Mouse (Mus musculus) left cerebral cortex, postnatal 14 days (tissue): ENCODE measurements at regions not wholly inside any gene's neighbourhood (a gene's known extent, or its start where the extent isn't known, plus 50 kb on each side); places are given as distances from the start of the nearest gene placed in this dataset.

Source experiments
- DNase-seq, 2 experiments: peaks; one replicate each; pipeline ENCODE4 v3.0.0; 2021 to 2022; ENCODE audit warnings: low spot score in 2 of 2, mixed read lengths in 1 of 2
- intact Hi-C: fragments of 180-260 bp; cut with DNase I; formaldehyde crosslinking; loops from one replicate; pipeline ENCODE4 v1.15.1; 2025

DNA sequence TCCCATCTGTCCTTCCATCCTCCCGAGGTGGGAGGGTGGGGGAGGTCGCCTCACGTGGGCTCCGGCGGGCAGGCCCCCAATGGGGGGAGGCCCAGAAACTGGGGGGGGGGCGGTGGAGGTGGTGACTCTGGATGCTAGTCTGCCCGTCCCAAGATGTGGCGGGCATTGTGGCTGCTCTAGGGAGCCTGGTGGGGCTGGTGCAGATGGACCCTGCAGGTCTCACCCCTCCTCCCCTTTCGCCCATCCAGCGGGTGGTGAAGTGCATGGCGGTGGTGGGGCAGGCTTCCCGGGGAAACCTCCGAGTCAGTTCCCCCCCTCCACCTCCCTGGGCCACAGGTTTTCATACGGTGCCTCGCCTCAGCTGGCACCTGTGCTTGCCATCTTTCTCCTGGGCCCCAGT lies 88.6 kb downstream of the Inhba start:
- no peak for DNase-seq
- intact Hi-C loops, result no loop called here

DNA sequence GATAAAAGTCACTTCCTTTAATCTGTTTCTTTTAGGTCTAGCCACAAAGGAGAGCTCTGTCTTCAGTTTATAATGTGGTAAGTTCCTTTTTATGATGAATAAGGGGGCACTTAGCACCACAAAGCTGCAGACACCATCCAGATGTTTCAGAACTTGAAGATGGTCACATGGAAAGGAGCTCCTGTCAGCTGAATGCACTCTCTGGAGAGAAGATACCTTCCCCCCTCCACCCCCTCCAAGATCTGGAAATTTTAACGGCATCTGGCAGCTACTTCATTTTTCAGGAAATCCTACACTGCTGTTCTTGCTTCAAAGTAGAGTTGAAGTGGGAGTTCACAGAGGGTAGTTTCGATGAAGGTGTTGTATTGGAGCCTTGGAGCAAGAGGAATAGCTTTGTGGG lies 103.2 kb downstream of the Inhba start:
- intact Hi-C loops, result no loop called here
- DNase-seq, result no peak

DNA sequence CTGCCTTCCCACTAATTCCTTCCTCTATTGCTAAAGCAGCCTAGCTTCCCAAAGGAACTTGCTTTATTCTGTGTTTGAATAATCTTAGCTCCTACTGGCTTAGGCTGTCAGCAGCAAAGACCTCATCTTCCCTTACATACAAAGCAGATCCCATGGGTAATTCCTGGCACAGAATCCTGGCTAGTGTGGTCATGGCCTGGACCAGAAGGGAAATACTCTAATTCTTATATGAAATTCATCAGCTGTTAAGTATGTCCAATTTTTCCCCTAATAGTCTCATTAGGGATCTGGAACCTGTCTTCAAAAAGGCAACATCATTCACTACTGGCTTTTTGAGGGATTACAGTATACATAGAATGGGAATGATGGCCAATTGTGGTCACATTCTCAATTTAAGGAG lies 135.0 kb downstream of the Inhba start:
- DNase-seq, result no peak
- intact Hi-C loops, result no loop called here

- DNase-seq, result no peak
- intact Hi-C loops, result no loop called here
Measured at GRCm38 (mm10) chr13:16154926-16155325, 143.3 kb downstream of the Inhba start.

DNA sequence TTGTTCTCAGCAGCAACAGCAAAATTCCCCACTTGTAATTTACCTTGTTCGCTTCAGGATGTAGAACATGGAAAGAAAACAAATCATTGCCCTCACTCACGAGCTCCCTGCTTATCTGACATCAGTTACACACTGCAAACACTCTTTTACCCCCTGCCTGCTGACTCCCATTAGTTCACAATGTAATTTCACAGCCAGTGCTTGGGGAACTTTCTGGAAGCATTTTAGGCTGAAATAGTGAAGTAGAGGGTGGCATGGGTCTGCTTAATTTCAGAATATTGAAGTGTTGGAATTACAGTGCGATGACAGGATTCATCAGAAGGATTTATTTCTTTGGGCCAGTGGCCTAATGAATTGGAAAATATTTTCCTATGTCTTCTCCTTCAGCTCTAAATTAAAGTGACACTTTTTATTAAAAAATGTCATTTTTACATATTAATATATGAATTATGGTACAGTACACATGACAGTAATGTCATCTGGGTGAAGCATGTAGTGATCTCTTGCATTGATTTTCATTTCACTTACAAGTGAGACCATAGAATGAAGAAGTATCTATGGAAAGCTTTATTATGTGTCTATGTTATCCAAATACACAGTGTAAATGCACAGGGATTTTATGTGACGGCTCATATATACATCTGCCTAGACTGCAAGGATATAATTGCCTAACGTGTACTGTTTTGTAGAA lies 153.7 kb downstream of the Inhba start:
- intact Hi-C loops, result no loop called here
- no peak for DNase-seq

DNA sequence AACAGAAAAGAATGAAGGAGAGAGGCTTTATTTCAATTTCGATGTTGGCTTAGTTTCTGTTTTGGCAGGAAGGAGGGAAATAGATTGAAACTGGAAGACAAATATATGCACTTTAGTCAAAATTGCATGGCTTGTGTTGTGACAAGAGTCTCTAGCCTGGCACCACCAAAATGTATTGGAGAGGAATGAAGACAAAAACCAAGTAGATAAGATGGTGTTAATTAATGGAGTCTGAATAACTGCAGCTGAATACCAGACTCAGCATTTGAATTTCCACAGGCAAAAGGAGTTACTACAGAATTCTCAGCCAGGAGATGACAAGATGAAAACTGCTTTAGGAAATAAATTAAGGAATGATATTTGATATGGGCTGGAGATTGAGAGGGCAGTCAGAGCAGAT lies 185.0 kb downstream of the Inhba start:
- intact Hi-C loops, result no loop called here
- no peak for DNase-seq

- DNase-seq, result no peak
- intact Hi-C loops, result no loop called here
Measured at GRCm38 (mm10) chr13:16200046-16200445, 188.4 kb downstream of the Inhba start.

DNA sequence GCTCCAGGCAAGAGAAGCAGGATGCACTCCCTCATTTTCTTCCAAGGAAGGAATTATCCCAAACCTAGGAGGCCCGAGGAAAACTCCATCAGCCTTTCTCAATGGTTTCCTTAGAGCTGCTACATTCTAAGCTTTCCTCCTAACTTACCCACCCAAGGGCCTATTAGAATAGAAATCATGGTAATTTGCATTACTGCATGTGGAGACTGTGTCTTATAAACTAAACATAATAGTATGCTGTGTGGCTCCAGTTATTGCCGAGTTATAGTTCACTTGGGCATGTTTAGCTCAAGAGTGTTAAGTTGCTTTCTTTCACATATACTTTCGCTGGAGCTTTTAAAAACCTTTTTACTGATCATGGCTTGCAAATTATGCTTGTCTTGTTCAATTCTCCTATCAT lies 191.5 kb downstream of the Inhba start:
- DNase-seq, result no peak
- intact Hi-C loops, result no loop called here

DNA sequence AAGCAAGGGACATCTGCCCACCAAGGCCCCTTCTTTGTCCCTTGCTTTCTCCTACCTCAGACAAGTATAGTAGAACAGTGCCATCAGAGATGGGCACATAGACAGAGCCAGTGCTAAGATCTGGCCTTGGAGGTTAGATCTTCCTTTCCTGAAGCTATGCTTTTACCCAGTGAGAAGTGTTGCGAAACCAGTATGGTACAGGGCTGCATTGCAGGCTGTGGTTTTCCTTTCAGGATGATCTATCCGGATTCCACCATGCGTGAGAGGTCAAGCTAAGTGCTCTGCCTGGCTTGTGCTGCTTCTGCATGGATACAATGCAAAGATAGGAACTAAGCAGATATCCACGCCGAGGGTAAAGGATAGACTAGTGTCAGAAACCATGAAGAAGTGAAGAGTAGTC lies 192.4 kb downstream of the Inhba start:
- DNase-seq, result no peak
- intact Hi-C loops, result no loop called here

DNA sequence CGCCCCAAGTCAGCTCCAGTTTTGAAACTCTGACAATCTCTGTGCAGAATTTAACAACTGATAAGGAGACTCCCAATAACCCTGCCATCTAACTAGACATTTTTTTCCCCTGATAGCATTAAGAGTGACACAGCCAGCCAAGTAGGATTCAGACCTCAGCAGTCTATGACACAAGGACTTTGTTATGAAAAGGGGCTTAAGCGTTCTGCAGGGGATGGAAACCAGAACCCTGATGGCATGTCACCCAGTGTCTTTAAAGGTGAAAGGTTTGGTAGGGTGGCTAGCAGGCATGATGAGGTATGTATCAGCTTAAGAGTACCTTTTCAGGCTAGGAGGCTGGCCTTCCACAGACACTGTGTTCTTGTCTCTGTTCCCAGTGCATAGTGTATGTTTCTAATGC lies 199.8 kb downstream of the Inhba start:
- DNase-seq, result no peak
- intact Hi-C loops, result no loop called here

DNA sequence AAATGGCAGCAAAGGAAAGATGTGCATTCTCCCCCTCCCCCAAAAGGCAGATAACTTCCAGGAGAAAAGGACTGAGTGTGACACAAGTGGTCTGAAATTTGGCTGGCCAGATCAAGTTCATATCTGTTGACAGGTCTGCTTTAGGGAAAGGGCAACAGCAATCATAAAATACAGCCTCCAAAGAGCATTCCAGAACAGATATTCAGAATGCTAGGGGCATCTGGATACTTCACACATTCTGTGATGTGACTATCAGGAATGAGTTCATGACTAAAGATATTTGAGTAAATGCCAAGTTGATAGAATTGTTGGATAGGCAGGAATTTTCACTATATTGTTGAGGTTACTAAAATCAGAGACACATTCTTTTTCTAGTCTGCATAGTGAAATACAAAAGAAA lies 208.2 kb downstream of the Inhba start:
- intact Hi-C loops, result no loop called here
- DNase-seq, result no peak

DNA sequence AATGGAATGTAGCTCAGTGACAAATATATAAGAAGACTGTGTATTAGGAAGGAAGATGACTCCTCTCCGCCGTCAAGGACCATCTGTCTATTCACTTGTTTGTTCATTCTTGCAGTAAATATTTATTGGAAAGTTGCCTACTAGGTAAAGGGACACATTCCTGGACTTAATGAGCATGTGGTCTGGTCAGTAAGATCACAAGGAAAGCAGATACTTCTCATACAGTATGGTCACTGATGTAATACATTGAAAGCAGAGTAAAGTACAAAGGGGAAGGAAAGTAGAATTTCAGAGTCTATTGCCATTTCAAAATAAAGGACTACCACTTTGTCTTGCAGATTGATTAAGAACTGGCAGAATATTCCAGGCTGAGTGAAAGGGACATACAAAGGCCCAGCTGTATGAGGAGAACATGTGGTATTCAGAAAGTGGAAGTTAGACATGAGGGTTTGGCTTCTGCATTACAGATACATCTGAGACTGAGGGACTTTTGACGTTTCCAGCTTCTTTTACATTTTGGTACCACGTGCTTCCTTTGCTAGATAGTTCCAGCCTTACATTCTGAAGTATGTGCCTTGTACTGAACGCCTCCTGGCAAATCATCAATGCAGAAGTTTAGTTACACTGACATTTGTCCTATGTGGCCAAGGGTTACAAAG lies 211.4 kb downstream of the Inhba start:
- intact Hi-C loops, result no loop called here
- DNase-seq, result no peak

DNA sequence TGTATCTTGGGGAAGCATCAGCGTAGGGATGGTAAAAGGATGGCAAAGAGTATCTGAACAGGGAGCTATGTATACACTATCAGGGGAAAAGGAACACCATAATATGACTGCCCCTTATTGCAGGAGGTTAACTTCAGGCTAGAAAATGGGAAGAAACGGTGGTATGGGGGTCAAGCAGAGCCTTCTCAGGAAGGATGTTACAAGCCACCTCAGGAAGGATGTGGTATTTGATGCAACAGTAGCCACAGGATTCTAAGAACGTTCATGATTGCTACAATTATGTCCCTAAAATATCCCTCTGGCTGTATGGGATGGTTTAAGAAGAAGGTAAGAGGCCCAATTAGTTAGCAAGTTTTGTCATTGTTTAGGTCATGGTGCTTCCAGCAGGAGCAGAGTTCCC lies 249.5 kb downstream of the Inhba start:
- no peak for DNase-seq
- intact Hi-C loops, result no loop called here

DNA sequence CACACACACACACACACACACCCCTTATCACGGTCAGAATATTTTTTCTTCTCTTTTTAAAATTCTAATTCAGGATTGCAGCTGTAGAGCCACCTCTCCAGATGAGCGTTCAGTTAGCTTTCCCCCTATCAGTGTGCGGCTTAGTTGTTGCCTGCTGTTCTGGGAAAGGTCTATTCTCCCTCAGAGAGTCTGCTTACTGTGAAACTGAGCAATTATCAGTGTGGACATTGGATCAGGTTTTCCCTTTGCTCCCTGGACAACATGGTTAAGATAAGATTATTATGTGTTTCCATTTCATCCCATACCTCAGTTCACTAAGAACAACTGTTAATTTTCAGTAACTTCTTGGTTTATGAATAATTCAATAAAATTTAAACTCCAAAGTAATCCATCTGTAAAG lies 268.3 kb downstream of the Inhba start:
- intact Hi-C loops, result no loop called here
- DNase-seq, result no peak

DNA sequence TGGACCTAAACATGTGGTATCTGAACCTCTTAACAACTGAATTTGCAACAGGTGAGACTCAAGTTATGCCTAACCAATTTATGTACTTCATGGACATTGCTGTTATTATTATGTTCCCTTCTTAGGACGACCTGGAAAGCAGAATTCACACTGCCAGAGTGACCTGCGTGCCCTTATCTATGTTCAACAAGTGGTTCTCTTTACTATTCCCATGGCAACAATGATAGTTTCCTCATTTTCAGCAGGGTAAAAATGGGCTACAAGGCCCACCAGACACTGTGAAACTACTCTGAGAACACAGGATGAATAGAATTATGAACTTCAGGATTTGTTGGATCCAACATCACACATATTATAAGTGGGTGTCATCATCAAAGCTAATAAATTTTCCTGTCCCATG lies 269.1 kb downstream of the Inhba start:
- no peak for DNase-seq
- intact Hi-C loops, result no loop called here

DNA sequence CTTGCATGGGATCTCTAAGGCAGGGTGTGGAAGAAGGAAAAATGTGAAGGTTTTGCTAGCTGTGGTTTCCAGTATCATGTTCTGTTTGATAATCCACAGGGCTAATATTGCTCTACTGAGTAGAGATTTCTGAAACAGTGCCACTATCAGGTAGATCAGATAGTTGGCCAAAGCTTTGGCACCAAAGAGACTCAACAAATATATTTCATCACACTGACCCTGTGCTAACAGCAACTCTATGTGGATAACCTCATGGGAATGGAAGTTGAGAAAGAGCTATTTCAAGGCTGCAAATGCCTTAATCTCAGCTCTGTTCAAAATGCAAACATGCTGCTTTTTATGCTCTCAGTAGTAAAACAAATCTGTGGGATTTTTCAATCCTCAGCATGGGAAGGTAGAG lies 270.1 kb downstream of the Inhba start:
- intact Hi-C loops, result no loop called here
- DNase-seq, result no peak

GRCm38 (mm10) chr13:16282230-16282629 lies 270.6 kb downstream of the Inhba start:
- intact Hi-C loops, result no loop called here
- DNase-seq, result no peak

GRCm38 (mm10) chr13:16283336-16283735 lies 271.7 kb downstream of the Inhba start:
- intact Hi-C loops, result no loop called here
- DNase-seq, result peak; percentile 5 to 59

GRCm38 (mm10) chr13:16289633-16290032 lies 278.0 kb downstream of the Inhba start:
- DNase-seq, result no peak
- intact Hi-C loops, result no loop called here

GRCm38 (mm10) chr13:16290784-16291183 lies 279.1 kb downstream of the Inhba start:
- intact Hi-C loops, result no loop called here
- peak in 1 of 2 experiments; percentile 15 for DNase-seq

DNA sequence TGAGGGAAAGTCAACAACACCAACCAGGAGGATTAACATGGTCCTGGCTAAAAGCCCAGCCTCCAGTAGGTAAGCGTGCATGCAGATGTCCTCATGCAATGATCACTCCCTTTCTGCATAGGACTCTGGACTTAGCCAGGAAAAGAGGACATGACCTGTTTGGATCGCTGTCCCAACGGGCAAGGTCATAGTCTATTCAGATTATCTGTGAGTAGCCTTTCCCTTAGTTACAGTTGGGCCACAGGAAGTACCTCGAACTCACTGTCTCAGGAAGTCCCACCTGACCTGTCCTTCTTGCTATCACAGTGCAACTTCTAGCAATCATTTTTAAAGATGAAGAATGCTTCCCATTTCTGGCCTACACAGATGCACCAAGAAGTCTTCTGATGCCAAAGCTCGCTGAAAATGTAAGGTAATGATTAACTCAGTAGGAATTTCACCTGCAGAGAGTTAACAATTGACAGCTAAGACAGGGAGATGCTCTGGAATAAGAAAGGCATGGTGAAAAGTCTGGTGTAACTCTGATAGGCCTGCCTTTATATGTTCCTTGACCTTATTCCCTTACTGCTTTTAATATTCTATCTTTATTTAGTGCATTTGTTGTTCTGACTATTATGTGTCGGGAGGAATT lies 280.1 kb downstream of the Inhba start:
- DNase-seq, result no peak
- intact Hi-C loops, result no loop called here
